Mouse (Mus musculus) heart, postnatal 0 days (tissue): Measurements from ENCODE around the gene Fbxo2. TPM values are rescaled to one million over a fixed set of nuclear protein-coding genes. Genes with fewer than 3 reads are reported as not detected.
A peak's percentile ranks its signal among the peaks of the same experiment; 100 is the strongest.

Experiments
- ATAC-seq: fragments of 200-750 bp; cut with Nextera tagmentation; 2 replicates; pipeline ENCODE4 v1.8.0; 2017; ENCODE audit warnings: low read depth, moderate number of reproducible peaks, moderate library complexity; ENCODE audit not compliant: insufficient read depth
- DNase-seq: peaks from one replicate; pipeline ENCODE4 v3.0.0-alpha.2; 2016; ENCODE audit warnings: low spot score
- H3K27ac ChIP-seq: fragments of 300-500 bp; sonication (generic); 2 replicates; pipeline ENCODE4 v1.5.1; 2014; ENCODE audit warnings: low read depth, mild to moderate bottlenecking
- H3K27me3 ChIP-seq: fragments of 300-500 bp; sonication (generic); 2 replicates; pipeline ENCODE4 v1.6.1; 2014; ENCODE audit warnings: low read length, mixed read lengths; ENCODE audit not compliant: control insufficient read depth, insufficient read depth
- H3K36me3 ChIP-seq: fragments of 300-500 bp; sonication (generic); replicated peaks from 2 replicates; pipeline ENCODE4 v1.6.1; 2014; ENCODE audit warnings: low read length, mixed read lengths; ENCODE audit not compliant: control insufficient read depth, insufficient read depth
- H3K4me1 ChIP-seq: fragments of 300-500 bp; sonication (generic); 2 replicates; pipeline ENCODE4 v1.6.1; 2014; ENCODE audit warnings: antibody characterized with exemption; ENCODE audit not compliant: control insufficient read depth, insufficient read depth
- H3K4me2 ChIP-seq: fragments of 300-500 bp; sonication (generic); 2 replicates; pipeline ENCODE4 v1.6.1; 2014; ENCODE audit warnings: low read depth, mild to moderate bottlenecking, low read length, moderate library complexity
- H3K4me3 ChIP-seq: fragments of 300-500 bp; sonication (generic); 2 replicates; pipeline ENCODE4 v1.5.1; 2014; ENCODE audit warnings: low read depth, low read length
- H3K9ac ChIP-seq: fragments of 300-500 bp; sonication (generic); replicated peaks from 2 replicates; pipeline ENCODE4 v1.6.1; 2014; ENCODE audit warnings: low read depth, low read length, mixed read lengths
- H3K9me3 ChIP-seq: fragments of 300-500 bp; sonication (generic); replicated peaks from 2 replicates; pipeline ENCODE4 v1.6.1; 2016; ENCODE audit warnings: low read length; ENCODE audit not compliant: control insufficient read depth
- CTCF ChIP-seq: IDR thresholded peaks from 2 replicates; pipeline ENCODE4 v1.5.1; 2016; ENCODE audit warnings: antibody characterized with exemption, control low read depth, low read depth
- EP300 ChIP-seq: IDR thresholded peaks from 2 replicates; pipeline ENCODE4 v1.6.1; 2016; ENCODE audit warnings: antibody characterized with exemption, low read depth
- WGBS: fragments of 180-500 bp; shearing (Covaris S2); extraction: QIAGEN DNeasy Blood & Tissue Kit; methylation state at CpG from one replicate; pipeline ENCODE4 v1.1.7; 2014; 5-methylcytosine and 5-hydroxymethylcytosine counted together
- polyA plus RNA-seq: library from polyadenylated mRNA; unstranded; fragments of >200 nt; fragmentation: Nextera tagmentation; extraction: Ambion mirVana; gene quantifications from 2 replicates; pipeline ENCODE4 v1.2.1, GENCODE M21; 2015
- total RNA-seq: library from RNA; depleted of rRNA; stranded (reverse); fragments of >200 nt; gene quantifications from 2 replicates; pipeline ENCODE4 v1.2.3, GENCODE M21; 2014; ENCODE audit warnings: low replicate concordance

The Fbxo2 gene
- total and polyA plus RNA-seq, 2 experiments from 2014 or later: 0.11 TPM; not detected in 1

DNA sequence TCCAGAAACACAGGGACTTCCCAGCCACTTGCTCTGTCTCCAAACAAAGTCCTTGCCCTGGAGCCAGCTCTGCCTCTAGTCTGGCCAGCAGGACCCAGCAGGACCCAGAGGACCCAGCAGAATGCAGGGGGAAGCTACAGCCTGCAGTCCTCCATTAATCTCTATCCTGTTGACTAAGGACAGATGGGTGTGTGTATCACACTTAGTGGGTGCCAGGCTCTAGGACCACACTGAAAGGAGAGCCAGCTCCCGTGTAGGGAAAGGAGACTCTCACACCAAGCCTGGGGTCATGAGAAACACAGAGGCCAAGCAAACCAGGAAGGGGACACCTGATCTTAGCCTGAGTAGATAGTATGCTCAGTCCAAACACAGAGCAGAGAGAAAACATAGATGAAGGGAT, 32.2 kb upstream of the Fbxo2 start:
- no peaks in the 10 kb centered on the region for H3K9me3 ChIP-seq
- no peaks in the 10 kb centered on the region for H3K4me1 ChIP-seq
- no peak overlapping the region for H3K27ac ChIP-seq
- DNase-seq: no peak
- no peak for ATAC-seq
- no peak for TF ChIP-seq CTCF
- no peak for TF ChIP-seq EP300
- no peak overlapping the region for H3K9ac ChIP-seq
- H3K4me3 ChIP-seq: no peak overlapping the region
- WGBS: 48% methylated on average over 1 of the region's 1 CpGs
- peaks cover 53% of the 10 kb centered on the region for H3K27me3 ChIP-seq
- H3K36me3 ChIP-seq: no peaks in the 10 kb centered on the region
- no peak overlapping the region for H3K4me2 ChIP-seq

DNA sequence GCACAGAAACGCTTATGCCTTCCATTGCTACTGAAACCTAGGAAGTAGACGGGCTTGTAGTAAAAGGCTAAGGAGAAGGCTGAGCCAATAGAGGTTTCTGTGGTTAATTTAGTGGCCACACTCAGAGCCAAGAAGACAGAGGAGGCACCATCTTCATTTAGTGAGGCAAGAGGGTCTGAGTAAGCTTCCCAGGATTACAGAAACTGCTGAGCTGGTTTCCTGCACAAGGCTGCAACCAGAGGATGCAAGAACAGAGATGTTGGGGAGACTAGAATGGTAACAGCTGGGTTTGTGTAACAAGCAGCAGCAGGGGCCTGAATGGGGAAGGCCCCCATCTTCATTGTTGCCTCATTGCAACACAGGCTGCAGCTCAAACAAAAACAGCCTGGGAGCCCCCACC, 31.7 kb upstream of the Fbxo2 start:
- Histone ChIP-seq H3K27ac (no peak overlapping the region), H3K27me3 (peaks cover 53% of the 10 kb centered on the region), H3K4me1 (no peaks in the 10 kb centered on the region), H3K36me3 (no peaks in the 10 kb centered on the region), H3K9ac (no peak overlapping the region), H3K9me3 (no peaks in the 10 kb centered on the region), H3K4me2 (no peak overlapping the region), H3K4me3 (no peak overlapping the region)
- ATAC-seq: no peak
- 59% methylated on average over 2 of the region's 2 CpGs for WGBS
- no peak for DNase-seq
- TF ChIP-seq EP300 (no peak), CTCF (no peak)

DNA sequence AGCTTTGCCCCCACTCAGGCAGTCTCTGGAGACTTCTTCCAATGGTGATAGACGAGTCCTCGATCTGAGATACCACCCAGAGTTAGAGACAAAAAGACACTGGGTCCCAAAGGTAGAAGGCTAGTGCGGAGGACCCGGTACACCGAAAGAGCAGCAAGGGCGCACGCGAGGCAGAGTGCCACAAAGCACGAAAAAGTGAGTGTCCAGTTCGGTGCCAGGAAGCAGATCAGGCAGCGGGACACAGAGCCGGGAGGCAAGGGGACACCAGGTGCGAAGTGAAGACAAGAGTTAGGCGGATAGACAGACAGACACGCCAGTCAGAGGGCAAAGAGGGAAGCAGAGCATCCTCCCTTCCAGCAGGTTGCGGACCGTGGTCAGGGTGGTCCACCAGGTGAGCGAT, 30.3 kb upstream of the Fbxo2 start, which contains the start of gene Mad2l2:
Gene Mad2l2 (plus strand): TSS at position 252 of the 400 bp plus-strand sequence.
- WGBS: under 1% methylated on average over 18 of the region's 18 CpGs
- Histone ChIP-seq H3K9ac (no peak within 1 kb of the TSS), H3K4me1 (no peaks in the 10 kb centered on the region), H3K4me2 (peak within 1 kb of the TSS; percentile 83), H3K36me3 (no peaks in the 10 kb centered on the region), H3K9me3 (no peaks in the 10 kb centered on the region), H3K27me3 (peaks cover 55% of the 10 kb centered on the region), H3K27ac (no peak within 1 kb of the TSS), H3K4me3 (peak within 1 kb of the TSS; percentile 52)
- DNase-seq (no peak), ATAC-seq (no peak)
- TF ChIP-seq CTCF (no peak), EP300 (no peak)

DNA sequence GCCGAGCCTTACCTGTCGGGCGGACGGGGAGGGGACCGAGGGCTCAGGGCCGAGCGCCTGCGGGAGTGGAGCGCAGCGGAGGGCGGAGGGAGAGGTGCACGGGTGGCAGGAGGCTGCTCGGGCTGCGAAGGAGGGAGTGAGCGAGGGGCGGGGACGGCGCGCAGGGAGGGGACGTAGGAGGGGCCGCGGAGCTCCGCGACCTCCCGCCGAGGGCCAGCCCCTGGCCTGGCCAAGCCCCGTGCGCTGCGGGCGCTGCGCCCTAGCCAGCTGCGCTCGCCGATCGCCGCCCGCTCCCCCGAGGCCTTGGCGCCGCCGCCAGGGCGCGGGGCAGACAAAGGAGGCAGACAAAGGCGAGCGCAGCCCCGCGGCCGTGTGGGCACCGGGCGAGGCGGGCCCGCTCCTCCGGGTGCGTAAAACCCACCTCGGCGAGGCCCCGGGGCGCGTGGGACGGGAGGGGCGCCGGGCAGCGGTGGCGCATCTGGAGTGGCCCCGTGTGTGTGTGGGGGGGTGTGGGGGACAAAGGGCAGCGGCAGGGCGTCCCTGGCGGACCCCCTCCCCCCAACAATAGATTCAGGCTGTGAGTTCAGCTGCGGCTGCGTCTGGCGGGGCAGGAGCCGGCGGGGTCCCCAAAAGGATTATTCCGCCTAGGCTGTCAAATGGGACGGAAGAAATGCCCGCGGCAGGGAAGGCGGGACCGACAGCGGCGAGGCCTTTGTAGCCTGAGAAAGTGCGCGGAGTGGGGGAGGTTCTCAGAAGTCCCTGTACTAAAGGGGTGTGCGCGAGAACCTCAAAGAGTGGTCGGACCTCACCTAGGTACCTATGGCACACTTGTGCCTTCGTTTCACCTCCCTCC, 29.6 kb upstream of the Fbxo2 start, which contains the start of gene Draxin:
Gene Draxin (minus strand): TSS at position 138 of the 853 bp plus-strand sequence.
- ATAC-seq: peak; percentile 49
- no peak for DNase-seq
- Histone ChIP-seq H3K9me3 (no peaks in the 10 kb centered on the region), H3K36me3 (no peaks in the 10 kb centered on the region), H3K4me1 (no peaks in the 10 kb centered on the region), H3K4me3 (peak within 1 kb of the TSS; percentile 52), H3K9ac (no peak within 1 kb of the TSS), H3K27me3 (peaks cover 56% of the 10 kb centered on the region), H3K4me2 (peak within 1 kb of the TSS; percentile 83), H3K27ac (no peak within 1 kb of the TSS)
- TF ChIP-seq EP300 (no peak), CTCF (no peak)
- WGBS: under 1% methylated on average over 64 of the region's 87 CpGs

DNA sequence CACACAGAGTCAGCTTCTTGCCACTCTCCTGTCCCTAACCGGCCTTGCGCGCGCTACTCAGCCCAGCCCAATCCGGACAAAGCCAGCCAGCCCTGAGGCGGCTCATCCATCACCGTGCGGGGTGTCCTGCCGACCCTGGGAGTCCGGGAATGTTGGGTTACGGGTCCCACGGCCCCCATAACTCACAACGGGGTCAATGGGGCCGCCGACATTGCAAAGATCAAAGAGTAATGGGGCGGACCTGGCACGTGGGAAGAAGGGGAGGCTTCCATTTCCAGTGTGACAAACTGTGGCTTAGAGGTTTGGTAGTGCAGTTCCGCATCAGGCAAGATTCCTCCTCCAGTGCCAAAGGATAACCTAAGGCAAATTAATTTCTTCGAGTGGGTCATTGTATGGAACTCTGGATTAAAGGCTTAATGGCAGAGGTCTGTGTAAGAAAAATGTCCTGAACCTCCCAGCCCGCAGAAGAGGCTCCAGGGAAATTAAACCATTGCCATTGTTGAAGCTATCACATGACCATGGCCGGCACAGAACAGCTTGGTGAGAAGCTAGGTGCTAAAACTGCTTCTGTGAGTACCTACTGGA, 28.8 kb upstream of the Fbxo2 start:
- 1% methylated on average over 21 of the region's 21 CpGs for WGBS
- no peaks in the 10 kb centered on the region for H3K4me1 ChIP-seq
- H3K27me3 ChIP-seq: peaks cover 56% of the 10 kb centered on the region
- H3K27ac ChIP-seq: no peak overlapping the region
- no peaks in the 10 kb centered on the region for H3K9me3 ChIP-seq
- H3K36me3 ChIP-seq: no peaks in the 10 kb centered on the region
- ATAC-seq (no peak), DNase-seq (no peak)
- no peak overlapping the region for H3K9ac ChIP-seq
- H3K4me3 ChIP-seq: no peak overlapping the region
- TF ChIP-seq CTCF: no peak
- TF ChIP-seq EP300: no peak
- peak overlapping the region; percentile 26 for H3K4me2 ChIP-seq
